Mouse (Mus musculus) brown adipose tissue, adult 24 weeks (tissue): ENCODE results near the gene Hist1h4n. TPM values are rescaled to one million over a fixed set of nuclear protein-coding genes. Genes with fewer than 3 reads are reported as not detected.
A peak's percentile ranks its signal among the peaks of the same experiment; 100 is the strongest.
"Not testable (repeated sequence)": the region's sequence is repeated elsewhere in the genome, so short reads cannot be mapped to it uniquely, and the experiment has no call there.

Experiments used
- H3K27ac ChIP-seq: fragments of 200-500 bp; replicated peaks from 2 replicates; pipeline ENCODE4 v1.5.1; 2012; ENCODE audit warnings: low read depth, mild to moderate bottlenecking, low read length
- H3K4me1 ChIP-seq: fragments of 200-500 bp; 2 replicates; pipeline ENCODE4 v1.6.1; 2012; ENCODE audit warnings: low read length, mixed read lengths; ENCODE audit not compliant: control insufficient read depth, insufficient read depth, insufficient read length
- H3K4me3 ChIP-seq: fragments of 200-500 bp; 2 replicates; pipeline ENCODE4 v1.5.1; 2012; ENCODE audit warnings: low read depth, mild to moderate bottlenecking, low read length, moderate library complexity; ENCODE audit not compliant: insufficient read depth
- polyA plus RNA-seq: library from polyadenylated mRNA; stranded (reverse); fragments of >200 nt; gene quantifications from 2 replicates; pipeline ENCODE4 v1.2.4, GENCODE M21; 2012; ENCODE audit not compliant: missing spikeins, insufficient read depth, insufficient read length

Gene Hist1h4n
- not detected in 2 replicates for polyA plus RNA-seq

DNA sequence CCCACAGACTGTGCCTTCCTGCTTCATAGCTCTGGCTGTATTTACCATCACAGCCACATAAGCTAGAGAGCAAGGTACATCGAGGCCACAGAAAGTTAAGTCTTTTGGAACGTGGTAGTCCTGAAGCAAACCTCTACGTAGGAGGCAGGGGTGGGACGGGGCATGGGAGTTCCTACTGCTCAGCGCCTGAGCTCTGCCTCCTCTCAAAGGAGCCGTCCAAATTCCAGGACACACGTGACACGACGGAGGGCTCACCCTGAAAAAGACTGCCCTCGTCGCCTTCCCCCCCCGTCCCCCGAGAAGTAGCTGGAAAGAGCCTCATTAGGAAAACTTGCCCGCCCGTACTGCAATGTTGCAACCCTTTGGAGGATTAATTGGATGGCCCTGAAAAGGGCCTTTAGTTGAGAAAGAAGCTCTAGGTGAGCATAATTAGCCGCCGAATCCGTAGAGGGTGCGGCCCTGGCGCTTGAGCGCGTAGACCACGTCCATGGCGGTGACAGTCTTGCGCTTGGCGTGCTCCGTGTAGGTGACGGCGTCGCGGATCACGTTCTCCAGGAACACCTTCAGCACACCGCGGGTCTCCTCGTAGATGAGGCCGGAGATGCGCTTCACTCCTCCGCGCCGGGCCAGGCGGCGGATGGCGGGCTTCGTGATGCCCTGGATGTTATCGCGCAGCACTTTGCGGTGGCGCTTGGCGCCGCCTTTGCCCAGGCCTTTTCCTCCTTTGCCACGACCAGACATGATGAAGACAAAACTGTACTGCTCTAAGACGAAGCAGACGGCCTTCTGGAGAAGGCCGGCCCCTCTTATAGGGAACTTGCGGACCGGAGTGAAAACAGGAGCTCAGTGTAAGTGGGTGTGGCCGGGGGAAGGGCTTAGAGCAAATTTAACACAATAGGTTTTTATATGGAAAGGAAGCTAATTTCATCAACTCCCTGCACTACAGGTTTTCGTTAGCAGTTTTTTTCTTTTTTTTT, at the start of gene Hist1h4n:
TSS of gene Hist1h4n (minus strand) at position 779 of the 977 bp plus-strand sequence.
- peak within 1 kb of the TSS; percentile 42 for H3K4me3 ChIP-seq

DNA sequence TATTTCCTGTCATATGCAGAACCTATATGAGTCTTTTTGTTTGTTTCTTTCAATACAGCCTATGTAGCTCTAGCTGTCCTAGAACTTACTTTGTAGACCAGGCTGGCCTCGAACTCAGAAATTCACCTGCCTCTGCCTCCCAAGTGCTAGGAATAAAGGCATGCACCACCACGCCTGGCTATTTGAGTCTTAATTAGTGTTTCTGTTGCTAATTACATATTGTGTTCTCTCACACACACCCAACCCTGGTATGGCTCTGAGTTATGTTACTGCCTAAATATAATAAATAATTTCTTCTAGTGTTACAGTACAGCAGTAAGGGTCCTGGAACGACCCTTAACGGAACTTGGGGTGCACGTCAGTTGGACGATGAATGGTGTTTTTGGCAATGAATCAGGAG, 48.7 kb upstream of the Hist1h4n start:
- Histone ChIP-seq H3K4me3 (no peak overlapping the region), H3K4me1 (no peaks in the 10 kb centered on the region), H3K27ac (no peak overlapping the region)

More for the DNA sequence above, at the start of gene Hist1h4n:
- not testable (repeated sequence) for H3K4me1 ChIP-seq, H3K27ac ChIP-seq

DNA sequence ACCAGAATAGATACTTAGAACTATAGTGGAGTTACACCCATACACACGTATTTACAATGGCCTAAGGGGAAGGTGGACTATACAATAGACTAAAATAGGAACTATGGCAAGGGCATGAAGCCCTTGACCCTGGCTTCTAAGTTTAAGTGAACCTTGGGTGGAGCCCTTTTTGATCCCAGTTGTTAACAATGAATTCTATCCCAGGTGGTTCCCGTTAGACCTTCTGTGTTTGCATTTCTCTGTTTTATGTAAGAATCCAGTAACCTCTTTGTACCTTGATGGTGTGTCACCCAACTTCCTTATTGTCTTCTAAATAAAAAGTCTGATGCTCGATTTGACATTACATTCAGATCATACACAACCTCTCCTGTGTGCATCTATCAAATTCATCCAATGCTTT, 33.5 kb upstream of the Hist1h4n start:
- H3K27ac ChIP-seq, H3K4me3 ChIP-seq, H3K4me1 ChIP-seq: not testable (repeated sequence)

DNA sequence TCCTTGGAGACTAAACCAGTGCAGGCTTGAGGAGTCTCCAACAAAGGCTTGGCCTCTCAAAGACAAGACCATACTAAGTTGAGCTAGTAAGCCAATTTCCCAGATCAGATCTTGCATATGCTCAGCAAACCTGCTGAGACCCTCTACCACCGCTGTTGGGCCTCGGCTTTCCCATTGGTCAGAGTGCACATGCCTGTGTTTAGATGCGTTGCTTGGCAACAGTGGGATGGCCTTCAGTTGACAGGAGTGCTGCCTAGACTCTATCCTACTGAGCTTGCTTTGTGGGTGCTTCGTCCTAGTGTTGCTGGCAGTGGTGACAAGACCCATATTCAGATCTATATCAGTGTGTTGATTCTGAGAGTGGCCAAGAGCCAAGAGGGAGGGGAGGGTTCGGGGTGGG, 29.6 kb upstream of the Hist1h4n start:
- Histone ChIP-seq H3K4me1 (no peaks in the 10 kb centered on the region), H3K27ac (no peak overlapping the region), H3K4me3 (no peak overlapping the region)

DNA sequence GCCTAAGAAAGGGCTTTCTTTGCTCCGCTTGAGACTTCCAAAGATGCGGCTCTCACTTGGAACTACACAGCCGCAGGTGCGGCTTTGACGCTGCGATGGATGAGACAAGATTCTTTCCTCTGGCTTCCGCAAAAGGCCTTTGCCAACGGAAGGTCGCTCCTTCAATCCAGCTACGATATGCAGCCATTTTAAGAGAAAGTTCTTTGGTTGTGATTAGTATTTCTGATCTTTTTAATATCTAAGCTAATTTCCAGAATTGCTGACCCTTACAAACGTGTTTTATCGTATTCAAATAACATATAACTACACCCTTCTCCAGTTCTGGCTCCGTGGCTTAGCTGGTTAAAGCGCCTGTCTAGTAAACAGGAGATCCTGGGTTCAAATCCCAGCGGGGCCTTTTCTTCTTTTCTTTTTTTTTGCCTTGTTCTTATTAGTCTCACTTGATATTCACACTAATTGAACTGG, 23.7 kb upstream of the Hist1h4n start:
- Histone ChIP-seq H3K4me3 (peak overlapping the region; percentile 57), H3K4me1 (no peaks in the 10 kb centered on the region), H3K27ac (no peak overlapping the region)

DNA sequence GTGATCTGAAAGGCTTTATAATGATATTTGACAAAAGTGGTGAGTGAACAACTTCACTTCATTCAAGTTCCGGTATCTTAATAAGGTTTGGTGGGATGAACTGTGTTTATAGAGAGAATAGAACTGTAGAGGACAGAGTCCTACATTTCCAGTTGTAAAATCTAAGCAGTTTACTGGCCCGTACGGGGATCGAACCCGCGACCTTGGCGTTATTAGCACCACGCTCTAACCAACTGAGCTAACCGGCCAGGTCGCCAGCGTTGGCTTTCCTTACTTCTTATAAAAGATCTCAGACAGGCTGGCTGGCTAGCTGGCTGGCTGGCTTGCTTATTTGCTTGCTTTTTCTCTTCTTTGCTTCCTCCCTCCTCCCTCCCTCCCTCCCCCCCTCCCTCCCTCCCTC, 23.1 kb upstream of the Hist1h4n start:
- no peak overlapping the region for H3K27ac ChIP-seq
- no peaks in the 10 kb centered on the region for H3K4me1 ChIP-seq
- no peak overlapping the region for H3K4me3 ChIP-seq

DNA sequence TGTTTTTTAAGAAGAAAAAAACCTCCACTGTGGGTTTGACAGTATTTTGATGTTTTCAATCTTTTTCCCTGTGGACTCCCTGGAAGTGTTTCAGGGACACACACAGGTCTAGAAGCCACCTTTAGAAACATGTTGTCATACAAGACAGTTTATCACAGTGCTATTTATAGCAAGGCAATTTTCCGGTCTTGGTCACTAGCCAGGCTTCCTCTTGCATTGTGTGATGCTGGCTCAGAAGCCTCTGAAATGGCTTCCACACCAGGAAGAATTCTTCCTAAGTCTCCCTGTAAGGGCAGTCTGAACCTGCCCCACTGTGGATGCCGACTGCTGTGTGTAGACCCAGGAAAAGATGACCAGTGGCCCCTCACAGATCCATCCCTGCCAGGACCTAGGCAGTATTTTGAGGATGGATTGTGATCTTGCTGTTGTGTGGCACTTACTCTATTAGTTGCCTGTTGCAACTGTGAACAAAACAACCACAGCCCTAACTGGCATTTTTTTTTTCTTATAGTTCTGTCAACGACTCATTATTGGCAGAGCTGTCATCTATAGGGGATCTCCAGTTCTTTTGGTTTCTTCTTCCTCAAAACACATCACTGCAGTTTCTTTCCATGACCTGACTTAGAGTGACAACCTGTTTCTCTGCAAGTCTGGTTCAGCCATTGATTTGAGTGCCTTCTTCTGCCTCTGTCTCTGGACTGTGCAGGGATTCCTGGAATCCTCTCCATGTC, 20.4 kb upstream of the Hist1h4n start:
- H3K4me3 ChIP-seq, result no peak overlapping the region
- H3K4me1 ChIP-seq, result no peaks in the 10 kb centered on the region
- peak overlapping the region; percentile 94 for H3K27ac ChIP-seq

DNA sequence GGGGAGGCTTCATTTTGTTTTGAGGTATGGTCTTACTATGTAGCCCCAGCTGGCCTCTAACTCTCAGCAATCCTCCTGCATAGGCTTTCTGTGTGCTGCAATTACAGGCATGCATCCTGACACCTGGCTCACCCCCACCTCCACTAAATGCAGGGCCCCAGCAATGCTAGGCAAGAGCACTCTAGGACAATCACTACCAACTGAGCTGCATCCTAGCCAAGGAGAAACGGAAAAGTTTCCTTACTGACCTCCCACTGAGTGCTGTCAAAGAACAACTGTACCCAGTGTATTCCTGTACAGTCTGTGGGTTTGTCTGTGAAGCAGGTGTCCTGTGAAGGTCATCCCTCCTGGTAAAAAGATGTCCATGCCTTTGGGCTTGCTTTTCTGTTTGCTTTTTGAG, 18.7 kb upstream of the Hist1h4n start:
- H3K27ac ChIP-seq, H3K4me1 ChIP-seq: not testable (repeated sequence)

DNA sequence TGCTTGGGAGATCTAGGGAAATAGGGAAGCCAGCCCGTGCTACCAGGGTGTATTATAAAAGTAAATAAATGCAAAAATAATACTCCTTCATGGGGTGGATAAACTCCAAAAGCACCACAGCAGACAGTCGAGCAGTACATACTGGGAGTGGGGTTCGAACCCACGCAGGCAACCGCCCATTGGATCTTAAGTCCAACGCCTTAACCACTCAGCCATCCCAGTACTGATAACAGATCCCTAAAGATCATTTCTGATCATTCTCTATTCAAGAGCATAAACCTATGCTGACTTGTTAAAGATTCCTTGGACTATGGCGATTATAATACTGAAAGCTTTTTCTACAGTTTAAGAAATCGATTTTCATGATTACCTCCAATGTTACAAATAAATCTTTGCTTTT, 15.9 kb upstream of the Hist1h4n start:
- H3K27ac ChIP-seq, result no peak overlapping the region
- no peak overlapping the region for H3K4me3 ChIP-seq
- no peaks in the 10 kb centered on the region for H3K4me1 ChIP-seq

More for the DNA sequence above, 18.7 kb upstream of the Hist1h4n start:
- H3K4me3 ChIP-seq, result not testable (repeated sequence)

DNA sequence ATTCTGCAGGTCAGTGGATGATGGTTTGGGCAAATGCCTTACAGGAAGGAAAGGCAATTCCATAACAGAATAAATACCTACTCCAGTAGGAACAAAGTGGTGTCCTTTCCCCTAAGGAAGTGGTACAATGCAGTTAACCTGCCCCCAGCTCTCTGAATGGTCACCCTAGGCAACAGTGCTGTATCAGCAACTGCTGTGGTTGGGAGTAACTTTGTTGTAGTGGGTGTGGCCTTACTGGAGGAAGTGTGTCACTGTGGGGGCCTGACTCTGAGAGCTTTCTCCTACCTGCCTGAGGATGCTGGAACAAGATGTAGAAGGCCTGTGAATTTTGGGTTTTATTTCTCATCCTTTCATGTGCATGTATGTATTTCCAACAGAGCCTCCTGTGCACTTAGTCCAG, 14.4 kb upstream of the Hist1h4n start:
- not testable (repeated sequence) for H3K27ac ChIP-seq, H3K4me3 ChIP-seq, H3K4me1 ChIP-seq

DNA sequence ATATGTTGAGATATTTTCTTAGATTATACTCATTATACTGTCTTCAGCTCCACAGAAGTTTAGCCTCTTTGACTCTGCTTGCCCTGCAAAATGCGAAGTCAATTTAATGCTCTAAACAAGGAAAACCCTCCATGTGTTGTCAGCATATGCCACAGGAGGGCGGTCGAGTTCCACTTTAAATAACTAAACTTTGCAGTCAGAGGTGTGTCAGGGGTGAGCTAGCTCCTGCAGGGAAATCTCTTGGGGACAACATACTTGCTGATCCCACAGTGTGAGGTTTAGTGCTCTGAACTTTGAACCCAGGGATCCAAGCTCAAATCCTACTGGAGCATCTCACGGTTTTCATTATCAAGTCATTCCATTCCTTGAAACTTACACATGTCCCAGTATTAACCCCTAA, 8.5 kb upstream of the Hist1h4n start:
- H3K27ac ChIP-seq, H3K4me1 ChIP-seq, H3K4me3 ChIP-seq: not testable (repeated sequence)

DNA sequence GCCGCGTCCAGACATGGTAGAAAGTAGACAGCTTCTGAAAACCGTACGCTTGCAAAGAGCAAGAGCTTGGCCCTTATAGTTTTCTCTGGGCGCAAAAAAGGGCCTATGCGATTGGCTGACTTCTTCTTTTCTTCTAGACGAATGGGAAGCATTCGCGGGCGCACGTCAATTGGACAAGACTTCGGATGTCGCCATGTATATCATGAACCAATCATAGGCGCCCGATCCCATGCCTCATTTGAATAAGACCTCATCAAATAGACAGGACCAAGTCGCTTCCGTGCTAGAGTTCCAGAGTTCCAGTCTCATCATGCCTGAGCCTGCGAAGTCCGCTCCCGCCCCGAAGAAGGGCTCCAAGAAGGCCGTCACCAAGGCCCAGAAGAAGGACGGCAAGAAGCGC, 1.5 kb upstream of the Hist1h4n start, which contains the start of the genes Hist1h2ap and Hist1h2br:
TSS of gene Hist1h2ap (minus strand) at position 47 of the 400 bp plus-strand sequence.
TSS of gene Hist1h2br (plus strand) at position 283 of the 400 bp plus-strand sequence.
- not testable (repeated sequence) for H3K27ac ChIP-seq, H3K4me1 ChIP-seq, H3K4me3 ChIP-seq

DNA sequence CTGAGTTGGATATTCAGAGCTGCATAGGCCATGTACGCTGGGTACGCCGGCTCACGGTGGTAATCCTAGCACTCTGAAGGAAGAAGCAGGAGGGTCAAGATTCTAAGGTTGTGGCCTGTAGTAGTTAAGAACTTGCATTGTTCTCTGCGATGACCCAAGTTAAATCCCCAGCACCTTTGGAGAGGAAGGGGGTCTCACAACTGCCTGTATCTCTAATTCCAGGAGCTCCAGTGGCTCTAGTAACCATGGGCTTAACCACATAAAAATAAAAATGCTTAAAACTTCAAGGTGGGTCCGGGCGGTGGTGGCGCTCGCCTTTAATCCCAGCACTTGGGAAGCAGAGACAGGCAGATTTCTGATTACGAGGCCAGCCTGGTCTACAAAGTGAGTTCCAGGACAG, 1.7 kb downstream of the Hist1h4n start:
- no peak overlapping the region for H3K4me3 ChIP-seq
- H3K4me1 ChIP-seq, result no peaks in the 10 kb centered on the region
- H3K27ac ChIP-seq, result no peak overlapping the region

DNA sequence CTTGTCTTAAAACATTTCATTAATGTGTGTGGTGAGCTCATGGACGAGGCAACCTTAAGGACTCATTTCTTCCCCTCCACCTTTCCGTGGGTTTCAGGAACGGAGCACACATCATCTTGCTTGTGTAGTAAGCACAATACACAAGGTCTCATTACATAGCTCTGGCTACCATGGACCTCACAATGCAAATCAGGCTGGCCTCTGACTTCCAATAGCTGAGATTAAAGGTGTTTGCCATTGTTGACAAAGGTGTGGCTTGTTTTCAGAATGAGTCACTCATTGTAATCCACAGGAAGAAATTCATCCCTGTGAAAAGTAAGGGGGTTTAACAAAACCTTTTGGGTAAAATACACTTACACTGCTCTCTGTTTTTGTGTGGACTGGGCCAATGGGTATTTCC, 3.5 kb downstream of the Hist1h4n start:
- Histone ChIP-seq H3K4me1 (no peaks in the 10 kb centered on the region), H3K4me3 (no peak overlapping the region), H3K27ac (no peak overlapping the region)

DNA sequence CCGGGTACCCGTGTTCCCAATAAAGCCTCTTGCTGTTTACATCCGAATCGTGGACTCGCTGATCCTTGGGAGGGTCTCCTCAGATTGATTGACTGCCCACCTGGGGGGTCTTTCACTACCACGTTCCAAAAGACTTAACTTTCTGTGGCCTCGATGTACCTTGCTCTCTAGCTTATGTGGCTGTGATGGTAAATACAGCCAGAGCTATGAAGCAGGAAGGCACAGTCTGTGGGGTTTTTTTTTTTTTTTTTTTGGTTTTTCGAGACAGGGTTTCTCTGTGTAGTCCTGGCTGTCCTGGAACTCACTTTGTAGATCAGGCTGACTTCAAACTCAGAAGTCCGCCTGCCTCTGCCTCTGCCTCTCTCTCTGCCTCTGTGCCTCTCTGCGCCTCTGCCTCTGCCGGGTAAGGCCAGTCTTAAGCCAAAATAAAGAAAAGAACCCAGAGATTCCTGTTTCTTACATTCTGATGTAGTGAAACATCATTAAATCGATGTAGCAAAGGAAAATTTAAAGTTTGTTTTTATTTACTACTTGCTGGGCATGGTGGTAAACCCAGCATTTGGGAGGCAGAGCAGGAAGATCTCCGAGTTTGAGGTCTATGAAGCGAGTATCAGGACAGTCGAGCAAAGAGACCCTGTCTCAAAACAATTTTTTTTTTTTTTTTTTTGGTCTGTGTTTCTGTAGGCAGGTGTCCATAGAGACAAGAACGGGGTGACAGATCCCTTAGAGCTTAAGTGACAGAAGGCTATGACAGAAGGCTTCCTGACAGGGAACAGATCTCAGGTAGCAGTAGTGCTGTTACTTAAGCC, 11.7 kb downstream of the Hist1h4n start:
- not testable (repeated sequence) for H3K4me1 ChIP-seq

More for the DNA sequence above, 11.7 kb downstream of the Hist1h4n start:
- H3K27ac ChIP-seq, H3K4me3 ChIP-seq: not testable (repeated sequence)
